Mouse (Mus musculus) olfactory bulb, adult 2 months (tissue): ENCODE measurements around the gene Nek10. TPM values are rescaled to one million over a fixed set of nuclear protein-coding genes. Genes with fewer than 3 reads are reported as not detected.

ENCODE experiments used
- H3K27ac ChIP-seq: fragments of 200-500 bp; 2 replicates; pipeline ENCODE4 v1.5.1; 2012; ENCODE audit warnings: low read depth, low read length; ENCODE audit not compliant: insufficient read depth
- H3K4me1 ChIP-seq: fragments of 200-500 bp; 2 replicates; pipeline ENCODE4 v1.6.1; 2012; ENCODE audit warnings: low read length; ENCODE audit not compliant: control insufficient read depth, insufficient read depth
- H3K4me3 ChIP-seq: fragments of 200-500 bp; 2 replicates; pipeline ENCODE4 v1.5.1; 2012; ENCODE audit warnings: mild to moderate bottlenecking, low read depth, low read length, moderate library complexity; ENCODE audit not compliant: insufficient read depth
- CTCF ChIP-seq: fragments of 200-500 bp; IDR thresholded peaks from 2 replicates; pipeline ENCODE4 v1.5.1; 2012; ENCODE audit warnings: low read depth, mild to moderate bottlenecking, low read length, moderate library complexity; ENCODE audit not compliant: insufficient read depth
- POLR2A ChIP-seq: fragments of 200-500 bp; IDR thresholded peaks from 2 replicates; pipeline ENCODE4 v1.6.1; 2012; ENCODE audit warnings: mild to moderate bottlenecking, low read depth, low read length, moderate library complexity; ENCODE audit not compliant: insufficient read depth
- WGBS: fragments of 180-500 bp; shearing (Covaris S2); methylation state at CpG from one replicate; pipeline ENCODE4 v1.1.7; 2018; 5-methylcytosine and 5-hydroxymethylcytosine counted together
- polyA plus RNA-seq: library from polyadenylated mRNA; stranded (reverse); fragments of >200 nt; gene quantifications from 2 replicates; pipeline ENCODE4 v1.2.4, GENCODE M21; 2012; ENCODE audit warnings: low replicate concordance; ENCODE audit not compliant: missing spikeins, insufficient read depth, insufficient read length

The Nek10 gene
- polyA plus RNA-seq, 1 experiment, result not detected

DNA sequence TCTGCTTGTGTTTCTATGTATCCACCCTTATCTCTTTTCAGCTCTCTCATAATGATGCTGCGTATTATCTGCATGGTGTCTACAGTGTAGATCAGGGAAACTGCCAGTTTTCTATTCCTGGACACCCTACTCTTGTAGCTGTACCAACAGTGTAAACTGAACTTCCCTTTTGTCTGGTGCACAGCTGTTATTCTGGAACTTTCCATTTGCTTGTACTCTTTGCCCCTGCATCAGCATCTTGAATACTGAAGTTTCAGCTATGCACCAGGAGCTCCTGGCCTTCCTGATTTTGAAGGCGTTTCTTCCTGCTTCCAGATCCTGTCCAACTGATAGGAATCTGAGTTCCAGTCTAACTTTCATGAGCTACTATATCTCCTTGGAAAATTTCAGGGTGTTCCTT is 66.0 kb downstream of the Nek10 start:
- no peaks in the 10 kb centered on the region for H3K4me1 ChIP-seq
- TF ChIP-seq POLR2A (no peak), CTCF (no peak)
- WGBS, result 88% methylated on average over 2 of the region's 2 CpGs
- H3K27ac ChIP-seq, result no peak overlapping the region
- H3K4me3 ChIP-seq, result no peak overlapping the region

GRCm38 (mm10) chr14:14870059-14870458 is 66.8 kb downstream of the Nek10 start:
- TF ChIP-seq POLR2A, result no peak
- no peak for TF ChIP-seq CTCF
- Histone ChIP-seq H3K4me1 (no peaks in the 10 kb centered on the region), H3K4me3 (no peak overlapping the region), H3K27ac (no peak overlapping the region)
- WGBS, result 86% methylated on average over 2 of the region's 2 CpGs

GRCm38 (mm10) chr14:14870463-14870862 is 67.2 kb downstream of the Nek10 start:
- H3K4me1 ChIP-seq, result no peaks in the 10 kb centered on the region
- H3K27ac ChIP-seq, result no peak overlapping the region
- no peak for TF ChIP-seq CTCF
- no peak for TF ChIP-seq POLR2A
- H3K4me3 ChIP-seq, result no peak overlapping the region
- WGBS, result 77% methylated on average over 3 of the region's 3 CpGs

GRCm38 (mm10) chr14:14871121-14871520 is 67.9 kb downstream of the Nek10 start:
- WGBS, result 77% methylated on average over 1 of the region's 1 CpGs
- Histone ChIP-seq H3K4me1 (no peaks in the 10 kb centered on the region), H3K27ac (no peak overlapping the region), H3K4me3 (no peak overlapping the region)
- TF ChIP-seq POLR2A (no peak), CTCF (no peak)

DNA sequence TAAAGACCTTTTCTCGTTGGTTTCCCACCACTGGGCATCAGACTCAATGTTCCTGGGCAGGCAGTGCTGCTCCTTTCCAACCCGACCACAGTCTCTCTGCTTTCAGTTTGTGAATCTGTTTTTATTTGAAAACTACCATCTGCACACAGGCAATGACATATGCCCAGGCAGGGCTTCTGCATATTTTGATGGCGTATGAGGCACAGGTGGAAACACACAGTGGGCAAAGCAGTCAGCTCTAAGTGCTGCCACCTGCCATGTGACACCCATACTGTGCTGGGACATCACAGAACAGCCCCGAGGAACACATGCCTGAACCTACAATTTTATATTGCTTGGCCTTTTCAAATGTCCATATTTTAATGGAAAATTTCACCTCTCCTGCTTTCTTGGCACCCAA is 68.5 kb downstream of the Nek10 start:
- Histone ChIP-seq H3K4me3 (no peak overlapping the region), H3K27ac (no peak overlapping the region), H3K4me1 (no peaks in the 10 kb centered on the region)
- WGBS, result 83% methylated on average over 4 of the region's 4 CpGs
- TF ChIP-seq CTCF (no peak), POLR2A (no peak)

- Histone ChIP-seq H3K4me3 (no peak overlapping the region), H3K4me1 (no peaks in the 10 kb centered on the region; the same call in 1 of the 2 replicates), H3K27ac (no peak overlapping the region)
- TF ChIP-seq CTCF (no peak), POLR2A (no peak)
- whole genome bisulfite sequencing, result 30% methylated on average over 4 of the region's 4 CpGs
These were observed 90.9 kb downstream of the Nek10 start for GRCm38 (mm10) chr14:14893932-14894652.

GRCm38 (mm10) chr14:14894776-14895175 is 91.6 kb downstream of the Nek10 start:
- H3K4me1 ChIP-seq, result no peaks in the 10 kb centered on the region; the same call in 1 of the 2 replicates
- H3K27ac ChIP-seq, result no peak overlapping the region
- TF ChIP-seq POLR2A (no peak), CTCF (no peak)
- H3K4me3 ChIP-seq, result no peak overlapping the region

DNA sequence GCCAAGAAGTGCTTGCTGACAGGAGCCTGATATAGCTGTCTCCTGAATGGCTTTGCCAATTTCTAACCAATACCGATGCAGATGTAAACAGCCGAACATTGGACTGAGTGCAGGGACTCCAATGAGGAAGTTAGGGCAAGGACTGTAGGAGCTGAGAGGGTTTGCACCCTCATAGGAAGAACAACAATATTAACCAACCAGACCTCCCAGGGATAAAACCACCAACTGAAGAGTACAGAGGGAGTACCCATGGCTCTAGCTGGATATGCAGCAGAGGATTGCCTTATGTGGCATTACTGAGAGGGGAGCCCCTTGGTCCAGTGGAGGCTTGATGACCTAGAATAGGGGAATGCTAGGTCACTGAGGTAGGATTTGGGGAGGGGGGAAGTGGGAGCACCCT is 92.1 kb downstream of the Nek10 start:
- no peak overlapping the region for H3K27ac ChIP-seq
- H3K4me1 ChIP-seq, result no peaks in the 10 kb centered on the region; the same call in 1 of the 2 replicates
- no peak overlapping the region for H3K4me3 ChIP-seq
- TF ChIP-seq CTCF (no peak), POLR2A (no peak)
- 92% methylated on average over 2 of the region's 2 CpGs for WGBS

DNA sequence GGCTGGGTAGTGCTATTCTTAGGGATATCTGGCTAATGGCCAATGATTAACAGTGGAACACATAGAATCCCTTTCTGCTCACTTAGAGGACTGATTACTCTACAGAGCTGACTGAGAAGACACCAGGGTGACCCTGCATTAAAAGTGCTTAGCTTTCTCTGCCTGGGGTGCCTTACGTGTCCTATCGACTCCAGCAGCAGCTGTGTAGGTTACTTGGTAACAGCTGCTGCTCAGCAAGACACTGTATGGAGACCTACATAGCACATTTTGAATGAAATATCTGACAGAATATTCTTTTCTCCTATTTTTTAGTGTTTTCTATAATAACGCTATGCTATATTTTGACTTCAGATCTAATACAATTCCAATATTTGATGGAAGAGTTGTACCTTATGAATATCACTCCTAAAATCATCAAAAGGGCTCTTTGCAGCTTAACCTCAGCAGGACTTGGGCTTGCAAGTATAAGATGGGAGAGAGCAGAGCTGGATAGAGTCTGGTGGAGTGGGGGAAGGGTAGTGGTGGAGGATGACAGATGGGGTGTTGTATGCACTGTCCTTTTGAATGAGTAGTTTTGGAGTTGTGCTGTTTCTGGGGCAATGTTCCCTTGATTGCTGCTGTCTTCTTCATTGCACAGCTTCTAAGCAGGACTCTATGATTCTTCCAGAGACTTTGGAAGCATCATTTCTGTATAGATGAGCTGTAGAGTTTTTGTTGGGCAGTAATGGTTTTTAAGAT is 93.4 kb downstream of the Nek10 start:
- Histone ChIP-seq H3K4me3 (no peak overlapping the region), H3K27ac (no peak overlapping the region), H3K4me1 (no peaks in the 10 kb centered on the region; the same call in 1 of the 2 replicates)
- no peak for TF ChIP-seq POLR2A
- no peak for TF ChIP-seq CTCF
- 80% methylated on average over 3 of the region's 3 CpGs for WGBS
